Mouse (Mus musculus) brown adipose tissue, adult 24 weeks (tissue): Measurements from ENCODE around the gene 2610318N02Rik. TPM values are rescaled to one million over a fixed set of nuclear protein-coding genes. Genes with fewer than 3 reads are reported as not detected.

ENCODE experiments used
- H3K27ac ChIP-seq: fragments of 200-500 bp; replicated peaks from 2 replicates; pipeline ENCODE4 v1.5.1; 2012; ENCODE audit warnings: low read depth, mild to moderate bottlenecking, low read length
- H3K4me1 ChIP-seq: fragments of 200-500 bp; 2 replicates; pipeline ENCODE4 v1.6.1; 2012; ENCODE audit warnings: low read length, mixed read lengths; ENCODE audit not compliant: control insufficient read depth, insufficient read depth, insufficient read length
- H3K4me3 ChIP-seq: fragments of 200-500 bp; 2 replicates; pipeline ENCODE4 v1.5.1; 2012; ENCODE audit warnings: low read depth, mild to moderate bottlenecking, low read length, moderate library complexity; ENCODE audit not compliant: insufficient read depth
- polyA plus RNA-seq: library from polyadenylated mRNA; stranded (reverse); fragments of >200 nt; gene quantifications from 2 replicates; pipeline ENCODE4 v1.2.4, GENCODE M21; 2012; ENCODE audit not compliant: missing spikeins, insufficient read depth, insufficient read length

Gene 2610318N02Rik
- polyA plus RNA-seq, 1 experiment, result not detected

GRCm38 (mm10) chr16:17131191-17132088 lies 6.5 kb upstream of the 2610318N02Rik start:
- Histone ChIP-seq H3K4me1 (no peaks in the 10 kb centered on the region), H3K4me3 (peak overlapping the region; percentile 96), H3K27ac (no peak overlapping the region)

GRCm38 (mm10) chr16:17127292-17127691 lies 2.3 kb upstream of the 2610318N02Rik start:
- H3K27ac ChIP-seq, result no peak overlapping the region
- H3K4me3 ChIP-seq, result no peak overlapping the region
- H3K4me1 ChIP-seq, result no peaks in the 10 kb centered on the region

- Histone ChIP-seq H3K4me3 (0 out of 2 replicates have a peak overlapping the region, but pooled peaks have one; percentile 5), H3K27ac (no peak overlapping the region), H3K4me1 (no peaks in the 10 kb centered on the region)
These were observed 672 bp downstream of the 2610318N02Rik start for GRCm38 (mm10) chr16:17124119-17124870.

GRCm38 (mm10) chr16:17121569-17121968 lies 3.4 kb downstream of the 2610318N02Rik start:
- Histone ChIP-seq H3K27ac (no peak overlapping the region), H3K4me1 (no peaks in the 10 kb centered on the region), H3K4me3 (no peak overlapping the region)

- no peaks in the 10 kb centered on the region for H3K4me1 ChIP-seq
- no peak overlapping the region for H3K27ac ChIP-seq
- no peak overlapping the region for H3K4me3 ChIP-seq
These were observed 7.6 kb downstream of the 2610318N02Rik start for GRCm38 (mm10) chr16:17117309-17117799.

GRCm38 (mm10) chr16:17110771-17111743 lies 13.9 kb downstream of the 2610318N02Rik start, which contains the start of gene Ppil2:
Gene Ppil2, minus strand, starts transcription at chr16:17111257.
- H3K4me3 ChIP-seq, result peak within 1 kb of the TSS; percentile 94
- H3K4me1 ChIP-seq, result 0 out of 2 replicates have a peak, but pooled peaks cover 3% of the 10 kb centered on the region
- peak within 1 kb of the TSS; percentile 72 for H3K27ac ChIP-seq

GRCm38 (mm10) chr16:17104600-17104999 lies 20.4 kb downstream of the 2610318N02Rik start:
- Histone ChIP-seq H3K27ac (no peak overlapping the region), H3K4me3 (no peak overlapping the region), H3K4me1 (no peaks in the 10 kb centered on the region; the same call in 1 of the 2 replicates)

GRCm38 (mm10) chr16:17102630-17103220 lies 22.2 kb downstream of the 2610318N02Rik start:
- no peak overlapping the region for H3K27ac ChIP-seq
- H3K4me1 ChIP-seq, result no peaks in the 10 kb centered on the region; the same call in 1 of the 2 replicates
- no peak overlapping the region for H3K4me3 ChIP-seq

- H3K27ac ChIP-seq, result no peak overlapping the region
These were observed 28.0 kb downstream of the 2610318N02Rik start for GRCm38 (mm10) chr16:17096938-17097337.

GRCm38 (mm10) chr16:17088346-17088745 lies 36.6 kb downstream of the 2610318N02Rik start:
- Histone ChIP-seq H3K4me1 (no peaks in the 10 kb centered on the region), H3K27ac (no peak overlapping the region), H3K4me3 (no peak overlapping the region)

More at GRCm38 (mm10) chr16:17096938-17097337, 28.0 kb downstream of the 2610318N02Rik start:
- Histone ChIP-seq H3K4me3 (no peak overlapping the region), H3K4me1 (no peaks in the 10 kb centered on the region)

- Histone ChIP-seq H3K4me3 (no peak overlapping the region), H3K27ac (no peak overlapping the region), H3K4me1 (no peaks in the 10 kb centered on the region)
These were observed 38.2 kb downstream of the 2610318N02Rik start for GRCm38 (mm10) chr16:17086669-17087193.

- Histone ChIP-seq H3K27ac (no peak overlapping the region), H3K4me3 (no peak overlapping the region), H3K4me1 (no peaks in the 10 kb centered on the region)
These were observed 38.7 kb downstream of the 2610318N02Rik start for GRCm38 (mm10) chr16:17086241-17086640.

GRCm38 (mm10) chr16:17085636-17086035 lies 39.3 kb downstream of the 2610318N02Rik start:
- H3K27ac ChIP-seq, result no peak overlapping the region
- no peak overlapping the region for H3K4me3 ChIP-seq
- no peaks in the 10 kb centered on the region for H3K4me1 ChIP-seq
